Mouse (Mus musculus) intestine, postnatal 0 days (tissue): ENCODE measurements around the gene Gm10521. TPM values are rescaled to one million over a fixed set of nuclear protein-coding genes. Genes with fewer than 3 reads are reported as not detected.
"Not testable (repeated sequence)": the region's sequence is repeated elsewhere in the genome, so short reads cannot be mapped to it uniquely, and the experiment has no call there.

Source experiments
- ATAC-seq: fragments of 200-750 bp; cut with Nextera tagmentation; 2 replicates; pipeline ENCODE4 v1.8.0; 2017; ENCODE audit warnings: mild to moderate bottlenecking, moderate TSS enrichment, moderate library complexity
- H3K27ac ChIP-seq: fragments of 300-500 bp; sonication (generic); 2 replicates; pipeline ENCODE4 v1.5.1; 2014; ENCODE audit warnings: mild to moderate bottlenecking, low read depth, low read length, moderate library complexity
- H3K27me3 ChIP-seq: fragments of 300-500 bp; sonication (generic); replicated peaks from 2 replicates; pipeline ENCODE4 v1.6.1; 2014; ENCODE audit warnings: low read length, mixed read lengths; ENCODE audit not compliant: control insufficient read depth, insufficient read depth
- H3K36me3 ChIP-seq: fragments of 300-500 bp; sonication (generic); 2 replicates; pipeline ENCODE4 v1.6.1; 2014; ENCODE audit warnings: mild to moderate bottlenecking, moderate library complexity; ENCODE audit not compliant: control insufficient read depth, insufficient read depth
- H3K4me1 ChIP-seq: fragments of 300-500 bp; sonication (generic); replicated peaks from 2 replicates; pipeline ENCODE4 v1.6.1; 2014; ENCODE audit warnings: antibody characterized with exemption, low read length, mixed read lengths; ENCODE audit not compliant: control insufficient read depth, insufficient read depth
- H3K4me2 ChIP-seq: fragments of 300-500 bp; sonication (generic); replicated peaks from 2 replicates; pipeline ENCODE4 v1.6.1; 2014; ENCODE audit warnings: low read depth, mild to moderate bottlenecking, moderate library complexity
- H3K4me3 ChIP-seq: fragments of 300-500 bp; sonication (generic); 2 replicates; pipeline ENCODE4 v1.5.1; 2014; ENCODE audit warnings: low read depth, low read length
- H3K9ac ChIP-seq: fragments of 300-500 bp; sonication (generic); 2 replicates; pipeline ENCODE4 v1.6.1; 2014; ENCODE audit warnings: mild to moderate bottlenecking, low read depth, low read length
- H3K9me3 ChIP-seq: fragments of 300-500 bp; sonication (generic); 2 replicates; pipeline ENCODE4 v1.6.1; 2016; ENCODE audit warnings: mixed run types; ENCODE audit not compliant: control insufficient read depth
- CTCF ChIP-seq: sonication (generic); IDR thresholded peaks from 2 replicates; pipeline ENCODE4 v1.5.1; 2016; ENCODE audit warnings: low read depth, mild to moderate bottlenecking, control low read depth, antibody characterized with exemption, moderate library complexity
- WGBS: fragments of 180-500 bp; shearing (Covaris S2); extraction: QIAGEN DNeasy Blood & Tissue Kit; methylation state at CpG from one replicate; pipeline ENCODE4 v1.1.7; 2014; 5-methylcytosine and 5-hydroxymethylcytosine counted together
- polyA plus RNA-seq: library from polyadenylated mRNA; unstranded; fragments of >200 nt; fragmentation: Nextera tagmentation; extraction: Ambion mirVana; gene quantifications from 2 replicates; pipeline ENCODE4 v1.2.1, GENCODE M21; 2015

The Gm10521 gene
- polyA plus RNA-seq, result not detected in 2 replicates

- 91% methylated on average over 5 of the region's 5 CpGs for WGBS
These were observed at the start of gene Gm10521 for GRCm38 (mm10) chr1:171895364-171895763. TSS of gene Gm10521 (plus strand) at chr1:171895664.

GRCm38 (mm10) chr1:171848201-171848600, 47.3 kb upstream of the Gm10521 start:
- H3K4me2 ChIP-seq, result no peak overlapping the region
- no peak overlapping the region for H3K27ac ChIP-seq
- no peaks in the 10 kb centered on the region for H3K36me3 ChIP-seq
- H3K4me1 ChIP-seq, result no peaks in the 10 kb centered on the region
- ATAC-seq, result no peak
- H3K9ac ChIP-seq, result no peak overlapping the region
- H3K4me3 ChIP-seq, result no peak overlapping the region
- TF ChIP-seq CTCF, result no peak
- H3K9me3 ChIP-seq, result no peaks in the 10 kb centered on the region
- H3K27me3 ChIP-seq, result no peaks in the 10 kb centered on the region

More at GRCm38 (mm10) chr1:171895364-171895763, at the start of gene Gm10521:
- H3K4me3 ChIP-seq, H3K27ac ChIP-seq, H3K9me3 ChIP-seq, H3K4me2 ChIP-seq, H3K4me1 ChIP-seq, H3K27me3 ChIP-seq, H3K9ac ChIP-seq, H3K36me3 ChIP-seq, ATAC-seq: not testable (repeated sequence)

- 82% methylated on average over 4 of the region's 4 CpGs for WGBS
- Histone ChIP-seq H3K27ac (no peak overlapping the region), H3K4me2 (no peak overlapping the region), H3K27me3 (no peaks in the 10 kb centered on the region), H3K4me1 (no peaks in the 10 kb centered on the region), H3K4me3 (no peak overlapping the region), H3K9ac (no peak overlapping the region), H3K9me3 (no peaks in the 10 kb centered on the region), H3K36me3 (no peaks in the 10 kb centered on the region)
- TF ChIP-seq CTCF, result no peak
- no peak for ATAC-seq
These were observed 46.7 kb upstream of the Gm10521 start for GRCm38 (mm10) chr1:171848757-171849156.

- no peaks in the 10 kb centered on the region for H3K27me3 ChIP-seq
- no peak overlapping the region for H3K27ac ChIP-seq
- H3K9ac ChIP-seq, result no peak overlapping the region
- no peaks in the 10 kb centered on the region for H3K4me1 ChIP-seq
- TF ChIP-seq CTCF, result no peak
- no peak overlapping the region for H3K4me3 ChIP-seq
- no peak overlapping the region for H3K4me2 ChIP-seq
- WGBS, result 87% methylated on average over 5 of the region's 5 CpGs
- no peak for ATAC-seq
- H3K9me3 ChIP-seq, result no peaks in the 10 kb centered on the region
- H3K36me3 ChIP-seq, result no peaks in the 10 kb centered on the region
These were observed 46.0 kb upstream of the Gm10521 start for GRCm38 (mm10) chr1:171849454-171849853.

GRCm38 (mm10) chr1:171865467-171865866, 30.0 kb upstream of the Gm10521 start:
- Histone ChIP-seq H3K9ac (no peak overlapping the region), H3K9me3 (no peaks in the 10 kb centered on the region), H3K4me3 (no peak overlapping the region), H3K4me2 (no peak overlapping the region), H3K36me3 (no peaks in the 10 kb centered on the region), H3K27me3 (no peaks in the 10 kb centered on the region), H3K4me1 (no peaks in the 10 kb centered on the region), H3K27ac (no peak overlapping the region)
- ATAC-seq, result no peak
- WGBS, result 77% methylated on average over 4 of the region's 4 CpGs
- TF ChIP-seq CTCF, result no peak

GRCm38 (mm10) chr1:171886989-171887388, 8.5 kb upstream of the Gm10521 start:
- WGBS, result 83% methylated on average over 1 of the region's 1 CpGs
- no peak overlapping the region for H3K4me3 ChIP-seq
- H3K4me1 ChIP-seq, result no peaks in the 10 kb centered on the region
- H3K36me3 ChIP-seq, result no peaks in the 10 kb centered on the region
- H3K27ac ChIP-seq, result no peak overlapping the region
- no peak for TF ChIP-seq CTCF
- H3K27me3 ChIP-seq, result no peaks in the 10 kb centered on the region
- H3K4me2 ChIP-seq, result no peak overlapping the region
- H3K9ac ChIP-seq, result no peak overlapping the region
- no peaks in the 10 kb centered on the region for H3K9me3 ChIP-seq
- no peak for ATAC-seq

- no peaks in the 10 kb centered on the region for H3K4me1 ChIP-seq
- H3K9ac ChIP-seq, result no peak overlapping the region
- H3K27me3 ChIP-seq, result no peaks in the 10 kb centered on the region
- TF ChIP-seq CTCF, result no peak
- H3K4me3 ChIP-seq, result no peak overlapping the region
- WGBS, result 81% methylated on average over 1 of the region's 1 CpGs
- no peak overlapping the region for H3K4me2 ChIP-seq
- H3K27ac ChIP-seq, result no peak overlapping the region
- no peaks in the 10 kb centered on the region for H3K36me3 ChIP-seq
- ATAC-seq, result no peak
- no peaks in the 10 kb centered on the region for H3K9me3 ChIP-seq
These were observed 8.5 kb downstream of the Gm10521 start for GRCm38 (mm10) chr1:171904011-171904410.
